13 mouse cellular contexts compared by ENCODE assay signal in the genomic region with DNA sequence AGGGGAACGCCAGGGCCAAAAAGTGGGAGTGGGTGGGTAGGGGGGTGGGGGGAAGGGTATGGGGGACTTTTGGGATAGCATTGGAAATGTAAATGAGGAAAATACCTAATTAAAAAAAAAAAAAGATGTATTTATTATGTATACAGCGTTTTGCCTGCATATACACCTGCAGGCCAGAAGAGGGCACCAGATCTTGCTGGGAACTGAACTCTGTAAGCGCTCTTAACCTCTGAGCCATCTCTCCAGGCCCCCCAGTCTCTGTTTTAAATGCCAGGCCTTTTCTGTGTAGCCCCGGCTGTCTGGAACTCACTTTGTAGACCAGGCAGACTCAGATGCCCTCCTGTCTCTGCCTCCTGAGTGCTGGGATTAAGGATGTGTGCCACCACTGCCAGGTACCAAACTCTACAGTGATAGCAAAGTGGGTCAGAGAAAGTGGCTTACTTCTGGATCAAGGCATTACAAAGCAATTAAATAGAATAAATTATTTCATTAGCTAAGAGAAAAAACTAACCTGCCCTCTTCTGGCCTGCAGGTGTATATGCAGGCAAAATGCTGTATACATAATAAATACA. TPM values are rescaled to one million over a fixed set of nuclear protein-coding genes. Genes with fewer than 3 reads are reported as not detected.
DNase-seq lines count a peak whose midpoint lies in the region; ATAC-seq and TF ChIP-seq lines count a peak whose summit lies in the region.
"Had no signal": no experiment of that assay in that cellular context is flagged by ENCODE, and none has a peak within 500 bp of the region (broad histone marks: within the 10 kb centered on the region; RNA-seq: fewer than 3 reads in every experiment).

No protein-coding gene starts in this region.

- no peak overlapping the region for H3K27ac ChIP-seq in CH12.LX (ENCODE audit: insufficient read depth, low read depth)
- H3K27ac ChIP-seq in forebrain, embryonic 14.5 days (ENCODE audit: low read depth, low read length) = no peak overlapping the region
- H3K27ac ChIP-seq: heart, embryonic 15.5 days had no signal

- dilution Hi-C loops in CH12.LX (cut with MboI; ENCODE audit: extremely low pct_ligation_motif_present, extremely low pct_unique_long_range_greater_than_20kb, low sequenced_read_pairs) = no loop called here

- TF ChIP-seq CTCF in lung, adult 2 months (IDR thresholded peaks at IDR 0.05; ENCODE audit: insufficient read depth, low read length) = peak; percentile 58
- peak; percentile 28 to 54; a peak in 2 of 4 replicates for TF ChIP-seq CTCF in CH12.LX (conservative IDR thresholded peaks at IDR 0.05 in 1 of 2, IDR thresholded peaks at IDR 0.05 in 1 of 2; ENCODE audit: low read depth in 2 of 2, low read length in 2 of 2)
- peak; percentile 42; the same call in 1 of the 2 replicates for TF ChIP-seq CTCF in brain, embryonic 14.5 days (IDR thresholded peaks at IDR 0.05; ENCODE audit: borderline replicate concordance, extremely low read depth, insufficient read depth, insufficient read length)

- TF ChIP-seq RAD21 in CH12.LX (IDR thresholded peaks at IDR 0.05; ENCODE audit: low read depth, low read length) = peak; percentile 37

- no peak for TF ChIP-seq POLR2A in lung, adult 2 months (IDR thresholded peaks at IDR 0.05; ENCODE audit: borderline replicate concordance, extremely low read depth, low read depth, low read length)
- TF ChIP-seq POLR2A in CH12.LX (IDR thresholded peaks at IDR 0.05; ENCODE audit: low read depth, low read length) = no peak
- no peak for TF ChIP-seq POLR2A in brain, embryonic 14.5 days (IDR thresholded peaks at IDR 0.05; ENCODE audit: borderline replicate concordance, extremely low read depth, insufficient read depth, insufficient read length, poor library complexity, severe bottlenecking)

- peak; percentile 64 for ATAC-seq in megakaryocyte, adult 5-6 weeks (ENCODE audit: poor library complexity, severe bottlenecking)
- ATAC-seq in forebrain, embryonic 14.5 days = no peak
- ATAC-seq: forebrain, postnatal 0 days had no signal

- H3K9me3 ChIP-seq in CH12.LX (replicated peaks; ENCODE audit: low read length) = no peaks in the 10 kb centered on the region
- no peaks in the 10 kb centered on the region for H3K9me3 ChIP-seq in forebrain, embryonic 14.5 days (replicated peaks; ENCODE audit: control insufficient read depth, low read length)
- H3K9me3 ChIP-seq: heart, embryonic 15.5 days had no signal

- H3K36me3 ChIP-seq in CH12.LX (replicated peaks in 1 of 2; ENCODE audit: control insufficient read depth in 1 of 2, insufficient read depth in 1 of 2, low read length in 1 of 2) = peaks cover 34 to 75% of the 10 kb centered on the region in 2 experiments
- no peaks in the 10 kb centered on the region for H3K36me3 ChIP-seq in forebrain, embryonic 14.5 days (ENCODE audit: control insufficient read depth, insufficient read depth, low read length)

- DNase-seq in lung, adult 2 months = no peak
- DNase-seq in lung, adult 18-20 months = no peak
- no peak for DNase-seq in CH12.LX (ENCODE audit: extremely low read depth)
- DNase-seq in brain, embryonic 14.5 days (ENCODE audit: low read depth) = no peak
- DNase-seq in MN1 (ENCODE audit: low spot score) = no peak
- DNase-seq in urinary bladder, adult 2 months (ENCODE audit: low spot score) = no peak
- no peak for DNase-seq in forebrain, embryonic 14.5 days (ENCODE audit: low spot score)
- DNase-seq: cerebellum, adult 9-11 months; forebrain, postnatal 0 days; kidney, adult 18-20 months had no signal

- TF ChIP-seq EP300 in CH12.LX (IDR thresholded peaks at IDR 0.05; ENCODE audit: low read length) = no peak

- no peaks in the 10 kb centered on the region for H3K27me3 ChIP-seq in CH12.LX (replicated peaks)
- no peaks in the 10 kb centered on the region for H3K27me3 ChIP-seq in forebrain, embryonic 14.5 days (replicated peaks; ENCODE audit: control insufficient read depth, insufficient read depth, low read length)
- H3K27me3 ChIP-seq: heart, embryonic 15.5 days had no signal

- no peak overlapping the region for H3K4me2 ChIP-seq in CH12.LX (ENCODE audit: insufficient read depth, low read depth, poor library complexity, severe bottlenecking)
- H3K4me2 ChIP-seq in forebrain, embryonic 14.5 days (ENCODE audit: low read length) = no peak overlapping the region
- H3K4me2 ChIP-seq: heart, embryonic 15.5 days had no signal

- in situ Hi-C loops in CH12.LX (cut with MboI; ENCODE audit: low pct_ligation_motif_present, low pct_unique_long_range_greater_than_20kb, low sequenced_read_pairs) = no loop called here

- no peak overlapping the region for H3K4me3 ChIP-seq in lung, adult 2 months (replicated peaks; ENCODE audit: extremely low read depth, low read depth, low read length)
- no peak overlapping the region for H3K4me3 ChIP-seq in CH12.LX (replicated peaks in 1 of 3; ENCODE audit: low read depth in 2 of 3, low read length in 2 of 3, poor library complexity in 1 of 3)
- H3K4me3 ChIP-seq in forebrain, embryonic 14.5 days (ENCODE audit: low read depth, low read length) = no peak overlapping the region
- H3K4me3 ChIP-seq: heart, embryonic 15.5 days had no signal

- 67% methylated on average over 4 of the region's 4 CpGs for WGBS in lung, adult 2 months
- 39% methylated on average over 3 of the region's 4 CpGs for WGBS in forebrain, embryonic 14.5 days

- no peaks in the 10 kb centered on the region for H3K4me1 ChIP-seq in lung, adult 2 months (ENCODE audit: control insufficient read depth, insufficient read depth, low read length)
- H3K4me1 ChIP-seq in CH12.LX (ENCODE audit: control insufficient read depth in 1 of 2, insufficient read depth in 2 of 2) = peaks cover 0 to 4% of the 10 kb centered on the region in 2 experiments; a peak in 1 of 4 replicates
- H3K4me1 ChIP-seq in forebrain, embryonic 14.5 days (ENCODE audit: control insufficient read depth, insufficient read depth, low read length) = no peaks in the 10 kb centered on the region

- no peak overlapping the region for H3K9ac ChIP-seq in CH12.LX (ENCODE audit: insufficient read depth, low read depth)
- no peak overlapping the region for H3K9ac ChIP-seq in forebrain, embryonic 14.5 days (ENCODE audit: low read length)
- H3K9ac ChIP-seq: forebrain, postnatal 0 days; heart, embryonic 15.5 days had no signal

- no peaks in the 10 kb centered on the region for H3K79me2 ChIP-seq in CH12.LX (replicated peaks; ENCODE audit: control insufficient read depth, extremely low read depth, insufficient read depth, poor library complexity, severe bottlenecking)

TF ChIP-seq in CH12.LX, 34 proteins besides CTCF, POLR2A, EP300 and RAD21:
- no peak for TF ChIP-seq USF2 (conservative IDR thresholded peaks at IDR 0.05; ENCODE audit: low read depth, low read length)
- no peak for TF ChIP-seq TCF12 (IDR thresholded peaks at IDR 0.05; ENCODE audit: low read depth, low read length)
- TF ChIP-seq SMC3 (IDR thresholded peaks at IDR 0.05; ENCODE audit: low read depth, low read length) = peak; percentile 32
- TF ChIP-seq ZNF384 (IDR thresholded peaks at IDR 0.05; ENCODE audit: low read depth, low read length) = peak; percentile 50

RNA-seq across cellular contexts. Expression of gene Mcm10, which starts 12.7 kb away (rescaled TPM):
- polyA plus RNA-seq in lung, adult 2 months (2012; rRNA removed) = 0.45 and 1.2 TPM in 2 replicates
- 73.6 and 87.3 TPM in 2 replicates for total RNA-seq in CH12.LX (2012; rRNA removed)
- total RNA-seq in CH12.LX (2014; rRNA removed) = 65.2 and 72.6 TPM in 2 replicates
- polyA plus RNA-seq in CH12.LX (2012; ENCODE audit: insufficient read length, low read depth) = 104 and 122 TPM in 2 replicates
- polyA plus RNA-seq in brain, embryonic 14.5 days (2012; rRNA removed) = 8.1 and 12.8 TPM in 2 replicates
- 41.3 and 46.0 TPM in 2 replicates for total RNA-seq in megakaryocyte, adult 5-6 weeks (2015)
- 63.7 and 64.7 TPM in 2 replicates for total RNA-seq in megakaryocyte, adult 5-6 weeks (2017)
- 1.4 and 1.6 TPM in 2 replicates for polyA plus RNA-seq in urinary bladder, adult 2 months (2012; rRNA removed)
- 14.8 and 17.9 TPM in 2 replicates for polyA plus RNA-seq in forebrain, embryonic 14.5 days (2014; fragmentation: Nextera tagmentation; extraction: Ambion mirVana)

RNA-seq across cellular contexts. Expression of gene Optn, which starts 38.6 kb away (rescaled TPM):
- polyA plus RNA-seq in lung, adult 2 months (2012; rRNA removed) = 4.2 and 5.0 TPM in 2 replicates
- total RNA-seq in CH12.LX (2012; rRNA removed) (19.8 and 25.1 TPM in 2 replicates), CH12.LX (2014; rRNA removed) (27.2 and 28.0 TPM in 2 replicates)
- polyA plus RNA-seq in CH12.LX (2012; ENCODE audit: insufficient read length, low read depth) = 37.3 and 40.6 TPM in 2 replicates
- polyA plus RNA-seq in brain, embryonic 14.5 days (2012; rRNA removed) = 1.5 and 5.7 TPM in 2 replicates
- 4.1 and 7.0 TPM in 2 replicates for total RNA-seq in megakaryocyte, adult 5-6 weeks (2015)
- total RNA-seq in megakaryocyte, adult 5-6 weeks (2017) = 9.1 and 14.3 TPM in 2 replicates
- polyA plus RNA-seq in urinary bladder, adult 2 months (2012; rRNA removed) = 10.0 and 18.1 TPM in 2 replicates
- 4.5 and 6.8 TPM in 2 replicates for polyA plus RNA-seq in forebrain, embryonic 14.5 days (2014; fragmentation: Nextera tagmentation; extraction: Ambion mirVana)

RNA-seq across cellular contexts. Expression of gene Ucma, which starts 49.3 kb away (rescaled TPM):
- polyA plus RNA-seq in lung, adult 2 months (2012; rRNA removed) = 0.22 TPM in 1 of 2 replicates, not detected in the other
- total RNA-seq in CH12.LX (2012; rRNA removed) = not detected in 2 replicates
- total RNA-seq in CH12.LX (2014; rRNA removed) = not detected in 2 replicates
- polyA plus RNA-seq in CH12.LX (2012; ENCODE audit: insufficient read length, low read depth) = not detected in 2 replicates
- 0.59 and 0.71 TPM in 2 replicates for polyA plus RNA-seq in brain, embryonic 14.5 days (2012; rRNA removed)
- not detected in 2 replicates for total RNA-seq in megakaryocyte, adult 5-6 weeks (2015)
- not detected in 2 replicates for total RNA-seq in megakaryocyte, adult 5-6 weeks (2017)
- not detected in 2 replicates for polyA plus RNA-seq in urinary bladder, adult 2 months (2012; rRNA removed)
- polyA plus RNA-seq in forebrain, embryonic 14.5 days (2014; fragmentation: Nextera tagmentation; extraction: Ambion mirVana) = 0.34 and 0.48 TPM in 2 replicates
- total RNA-seq: forebrain, postnatal 0 days had no signal
- polyA plus RNA-seq: stomach, embryonic 16.5 days had no signal
